Mouse (Mus musculus): ENCODE measurements around the gene Ubash3b. TPM values are rescaled to one million over a fixed set of nuclear protein-coding genes. Genes with fewer than 3 reads are reported as not detected.
A peak's percentile ranks its signal among the peaks of the same experiment; 100 is the strongest.

Gene Ubash3b
- polyA plus RNA-seq, 1 experiment = 2.9 TPM

- no peak for TF ChIP-seq POLR2A (IDR thresholded peaks at IDR 0.05; ENCODE audit: insufficient read depth, low read length)
- Histone ChIP-seq H3K9me3 (replicated peaks; ENCODE audit: control insufficient read depth, insufficient read depth, low read length, poor library complexity, severe bottlenecking) (no peaks in the 10 kb centered on the region), H3K27ac (ENCODE audit: insufficient read depth, low read length) (no peak overlapping the region), H3K4me1 (ENCODE audit: control insufficient read depth, insufficient read depth, low read length) (no peaks in the 10 kb centered on the region), H3K27me3 (ENCODE audit: control insufficient read depth, insufficient read depth, low read length, poor library complexity, severe bottlenecking) (no peaks in the 10 kb centered on the region), H3K9ac (ENCODE audit: low read depth, poor library complexity, severe bottlenecking) (no peak overlapping the region), H3K4me3 (ENCODE audit: low read depth, low read length) (no peak overlapping the region), H3K36me3 (ENCODE audit: control insufficient read depth, insufficient read depth, low read length, poor library complexity, severe bottlenecking) (no peaks in the 10 kb centered on the region)
Observed at GRCm38 (mm10) chr9:41050331-41051079, 111.0 kb downstream of the Ubash3b start.

GRCm38 (mm10) chr9:41049282-41049681, 112.2 kb downstream of the Ubash3b start:
- Histone ChIP-seq H3K4me1 (ENCODE audit: control insufficient read depth, insufficient read depth, low read length) (no peaks in the 10 kb centered on the region), H3K9ac (ENCODE audit: low read depth, poor library complexity, severe bottlenecking) (no peak overlapping the region), H3K36me3 (ENCODE audit: control insufficient read depth, insufficient read depth, low read length, poor library complexity, severe bottlenecking) (no peaks in the 10 kb centered on the region), H3K27ac (ENCODE audit: insufficient read depth, low read length) (no peak overlapping the region), H3K9me3 (replicated peaks; ENCODE audit: control insufficient read depth, insufficient read depth, low read length, poor library complexity, severe bottlenecking) (no peaks in the 10 kb centered on the region), H3K4me3 (ENCODE audit: low read depth, low read length) (no peak overlapping the region), H3K27me3 (ENCODE audit: control insufficient read depth, insufficient read depth, low read length, poor library complexity, severe bottlenecking) (no peaks in the 10 kb centered on the region)
- TF ChIP-seq POLR2A (IDR thresholded peaks at IDR 0.05; ENCODE audit: insufficient read depth, low read length) (no peak), CTCF (IDR thresholded peaks at IDR 0.05; ENCODE audit: low read depth, low read length) (no peak)

- TF ChIP-seq POLR2A (IDR thresholded peaks at IDR 0.05; ENCODE audit: insufficient read depth, low read length) (no peak), CTCF (IDR thresholded peaks at IDR 0.05; ENCODE audit: low read depth, low read length) (no peak), EP300 (IDR thresholded peaks at IDR 0.05; ENCODE audit: insufficient read depth, low read depth, low read length) (no peak)
- Histone ChIP-seq H3K4me1 (ENCODE audit: control insufficient read depth, insufficient read depth, low read length) (no peaks in the 10 kb centered on the region), H3K36me3 (ENCODE audit: control insufficient read depth, insufficient read depth, low read length, poor library complexity, severe bottlenecking) (no peaks in the 10 kb centered on the region), H3K9me3 (replicated peaks; ENCODE audit: control insufficient read depth, insufficient read depth, low read length, poor library complexity, severe bottlenecking) (no peaks in the 10 kb centered on the region), H3K4me3 (ENCODE audit: low read depth, low read length) (no peak overlapping the region), H3K27me3 (ENCODE audit: control insufficient read depth, insufficient read depth, low read length, poor library complexity, severe bottlenecking) (no peaks in the 10 kb centered on the region), H3K27ac (ENCODE audit: insufficient read depth, low read length) (no peak overlapping the region), H3K9ac (ENCODE audit: low read depth, poor library complexity, severe bottlenecking) (no peak overlapping the region)
Observed at GRCm38 (mm10) chr9:41048820-41049219, 112.7 kb downstream of the Ubash3b start.

- Histone ChIP-seq H3K4me3 (ENCODE audit: low read depth, low read length) (no peak overlapping the region), H3K4me1 (ENCODE audit: control insufficient read depth, insufficient read depth, low read length) (no peaks in the 10 kb centered on the region)
- TF ChIP-seq EP300 (IDR thresholded peaks at IDR 0.05; ENCODE audit: insufficient read depth, low read depth, low read length) (no peak), CTCF (IDR thresholded peaks at IDR 0.05; ENCODE audit: low read depth, low read length) (no peak), POLR2A (IDR thresholded peaks at IDR 0.05; ENCODE audit: insufficient read depth, low read length) (no peak)
Observed at GRCm38 (mm10) chr9:41048216-41048615, 113.3 kb downstream of the Ubash3b start.

GRCm38 (mm10) chr9:41047654-41048053, 113.8 kb downstream of the Ubash3b start:
- Histone ChIP-seq H3K9ac (ENCODE audit: low read depth, poor library complexity, severe bottlenecking) (no peak overlapping the region), H3K4me3 (ENCODE audit: low read depth, low read length) (no peak overlapping the region), H3K36me3 (ENCODE audit: control insufficient read depth, insufficient read depth, low read length, poor library complexity, severe bottlenecking) (no peaks in the 10 kb centered on the region), H3K4me1 (ENCODE audit: control insufficient read depth, insufficient read depth, low read length) (no peaks in the 10 kb centered on the region), H3K27me3 (ENCODE audit: control insufficient read depth, insufficient read depth, low read length, poor library complexity, severe bottlenecking) (no peaks in the 10 kb centered on the region), H3K9me3 (replicated peaks; ENCODE audit: control insufficient read depth, insufficient read depth, low read length, poor library complexity, severe bottlenecking) (no peaks in the 10 kb centered on the region), H3K27ac (ENCODE audit: insufficient read depth, low read length) (no peak overlapping the region)
- no peak for TF ChIP-seq POLR2A (IDR thresholded peaks at IDR 0.05; ENCODE audit: insufficient read depth, low read length)

More at GRCm38 (mm10) chr9:41048216-41048615, 113.3 kb downstream of the Ubash3b start:
- Histone ChIP-seq H3K9ac (ENCODE audit: low read depth, poor library complexity, severe bottlenecking) (no peak overlapping the region), H3K9me3 (replicated peaks; ENCODE audit: control insufficient read depth, insufficient read depth, low read length, poor library complexity, severe bottlenecking) (no peaks in the 10 kb centered on the region), H3K36me3 (ENCODE audit: control insufficient read depth, insufficient read depth, low read length, poor library complexity, severe bottlenecking) (no peaks in the 10 kb centered on the region), H3K27ac (ENCODE audit: insufficient read depth, low read length) (no peak overlapping the region), H3K27me3 (ENCODE audit: control insufficient read depth, insufficient read depth, low read length, poor library complexity, severe bottlenecking) (no peaks in the 10 kb centered on the region)

GRCm38 (mm10) chr9:41044626-41045025, 116.9 kb downstream of the Ubash3b start:
- Histone ChIP-seq H3K9ac (ENCODE audit: low read depth, poor library complexity, severe bottlenecking) (no peak overlapping the region), H3K4me1 (ENCODE audit: control insufficient read depth, insufficient read depth, low read length) (no peaks in the 10 kb centered on the region), H3K27me3 (ENCODE audit: control insufficient read depth, insufficient read depth, low read length, poor library complexity, severe bottlenecking) (no peaks in the 10 kb centered on the region), H3K36me3 (ENCODE audit: control insufficient read depth, insufficient read depth, low read length, poor library complexity, severe bottlenecking) (no peaks in the 10 kb centered on the region), H3K27ac (ENCODE audit: insufficient read depth, low read length) (no peak overlapping the region), H3K9me3 (replicated peaks; ENCODE audit: control insufficient read depth, insufficient read depth, low read length, poor library complexity, severe bottlenecking) (no peaks in the 10 kb centered on the region), H3K4me3 (ENCODE audit: low read depth, low read length) (no peak overlapping the region)
- TF ChIP-seq CTCF (IDR thresholded peaks at IDR 0.05; ENCODE audit: low read depth, low read length) = peak; percentile 36
- no peak for TF ChIP-seq POLR2A (IDR thresholded peaks at IDR 0.05; ENCODE audit: insufficient read depth, low read length)
- TF ChIP-seq EP300 (IDR thresholded peaks at IDR 0.05; ENCODE audit: insufficient read depth, low read depth, low read length) = no peak
